Mouse (Mus musculus): Measurements from ENCODE around the gene Nova2. TPM values are rescaled to one million over a fixed set of nuclear protein-coding genes. Genes with fewer than 3 reads are reported as not detected.

Nova2 gene
- total RNA-seq, 2 experiments from 2014 or later = not detected

GRCm38 (mm10) chr7:18922807-18923206, 2.9 kb upstream of the Nova2 start:
- no peak for ATAC-seq (replicated peaks; ENCODE audit: low FRiP score, poor library complexity, severe bottlenecking)

DNA sequence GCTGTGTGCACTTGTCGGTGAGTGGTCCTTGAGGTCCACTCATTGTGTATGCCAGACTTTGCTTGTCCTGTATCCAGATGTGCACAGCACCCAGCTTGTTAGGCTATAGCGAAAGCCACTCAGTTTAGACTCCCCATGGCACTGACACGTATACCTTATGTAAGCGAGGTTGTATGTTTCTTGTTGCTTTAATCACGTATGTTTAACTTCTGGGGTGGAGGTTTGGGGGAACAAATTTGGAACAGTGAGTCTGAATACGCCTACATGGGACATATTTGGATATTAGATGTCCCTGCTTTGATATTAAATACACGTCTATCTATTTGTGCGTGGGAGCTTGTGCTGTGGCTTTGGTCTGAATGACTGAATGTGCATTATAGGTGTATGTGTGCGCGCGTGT, 2.4 kb upstream of the Nova2 start:
- ATAC-seq (replicated peaks; ENCODE audit: low FRiP score, poor library complexity, severe bottlenecking) = no peak

DNA sequence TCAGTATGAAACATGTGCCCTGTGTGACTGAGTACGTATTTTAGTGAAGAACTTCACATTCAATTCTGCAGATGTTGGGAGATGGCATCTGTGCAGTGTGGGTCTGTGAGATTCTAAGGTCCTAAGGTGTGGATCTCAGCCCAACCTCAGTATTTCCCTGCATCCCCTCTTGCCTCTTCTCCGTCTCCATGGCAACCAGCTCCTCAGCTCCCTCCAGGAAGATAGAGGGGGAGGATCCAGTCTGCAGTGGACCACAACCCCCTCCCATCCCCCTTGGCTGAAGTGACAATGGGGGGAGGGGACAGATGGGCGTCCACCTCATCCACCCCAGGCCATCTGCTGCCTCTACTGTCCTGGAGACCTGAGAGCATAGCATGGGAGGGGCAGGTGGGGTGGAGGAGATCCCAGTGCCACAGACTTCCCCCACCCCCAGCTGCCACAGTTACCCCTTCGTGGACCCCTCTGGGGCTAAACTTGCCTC, 1.9 kb upstream of the Nova2 start:
- no peak for ATAC-seq (replicated peaks; ENCODE audit: low FRiP score, poor library complexity, severe bottlenecking)

- no peak for ATAC-seq (replicated peaks; ENCODE audit: low FRiP score, poor library complexity, severe bottlenecking)
Measured at GRCm38 (mm10) chr7:18924321-18924720, 1.4 kb upstream of the Nova2 start.

DNA sequence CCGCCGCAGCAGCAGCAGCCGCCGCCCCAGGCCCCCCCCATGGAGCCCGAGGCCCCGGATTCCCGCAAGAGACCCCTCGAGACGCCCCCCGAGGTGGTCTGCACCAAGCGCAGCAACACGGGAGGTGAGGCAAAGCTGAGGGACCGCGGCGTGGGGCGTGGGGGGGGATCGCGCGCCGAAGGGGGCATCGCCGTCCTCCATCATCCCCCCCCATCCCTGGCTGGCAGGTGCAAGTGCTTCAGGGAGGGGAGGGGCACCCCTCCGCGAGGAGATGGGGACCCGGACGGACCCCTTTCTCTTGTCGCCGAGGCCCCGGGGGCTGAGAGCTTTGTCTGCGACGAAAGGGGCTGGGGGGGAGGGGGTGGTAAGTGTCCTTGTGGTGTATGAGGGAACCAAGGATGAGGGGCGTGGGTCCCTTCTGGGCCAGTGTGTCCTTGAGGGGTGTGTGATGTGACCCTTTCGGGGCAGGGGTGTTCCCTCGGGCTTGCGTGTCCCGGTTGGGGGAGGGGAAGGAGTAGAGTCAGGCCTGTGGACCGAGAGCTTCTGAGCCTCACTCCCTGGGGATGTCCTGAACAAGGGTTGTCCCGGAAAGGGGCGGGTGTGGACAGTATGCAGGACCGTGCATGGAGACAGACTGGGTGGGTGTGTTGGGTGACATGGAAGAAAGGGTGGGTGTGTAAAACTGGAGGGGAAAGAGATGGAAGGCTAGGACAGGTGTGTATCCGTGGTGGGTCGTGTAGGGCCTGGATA, 528 bp downstream of the Nova2 start:
- no peak for ATAC-seq (replicated peaks; ENCODE audit: low FRiP score, poor library complexity, severe bottlenecking)

- ATAC-seq (replicated peaks; ENCODE audit: low FRiP score, poor library complexity, severe bottlenecking) = no peak
Measured at GRCm38 (mm10) chr7:18926911-18927310, 1.2 kb downstream of the Nova2 start.

- ATAC-seq (replicated peaks; ENCODE audit: low FRiP score, poor library complexity, severe bottlenecking) = no peak
Measured at GRCm38 (mm10) chr7:18927759-18928158, 2.1 kb downstream of the Nova2 start.

DNA sequence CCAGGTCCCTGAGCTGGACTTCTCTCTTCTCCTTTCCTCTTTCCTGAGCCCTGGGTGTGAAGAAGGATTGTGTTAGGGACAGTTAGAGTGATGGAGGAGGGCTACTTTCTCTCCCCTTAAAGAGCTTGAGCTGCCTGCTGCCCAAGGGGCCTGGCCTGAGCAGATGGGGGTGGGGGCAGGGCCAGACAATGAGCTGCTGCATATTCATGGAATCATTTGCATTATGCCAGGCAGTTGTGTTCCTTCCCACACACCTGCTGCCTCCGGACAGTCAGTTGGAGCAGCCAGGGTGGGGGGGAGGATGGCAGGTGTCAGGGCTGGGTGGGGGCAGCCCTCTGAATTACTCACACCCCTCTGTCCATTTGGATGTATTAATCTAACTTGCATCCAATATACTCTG, 16.7 kb downstream of the Nova2 start:
- ATAC-seq (replicated peaks; ENCODE audit: low FRiP score, poor library complexity, severe bottlenecking) = no peak

DNA sequence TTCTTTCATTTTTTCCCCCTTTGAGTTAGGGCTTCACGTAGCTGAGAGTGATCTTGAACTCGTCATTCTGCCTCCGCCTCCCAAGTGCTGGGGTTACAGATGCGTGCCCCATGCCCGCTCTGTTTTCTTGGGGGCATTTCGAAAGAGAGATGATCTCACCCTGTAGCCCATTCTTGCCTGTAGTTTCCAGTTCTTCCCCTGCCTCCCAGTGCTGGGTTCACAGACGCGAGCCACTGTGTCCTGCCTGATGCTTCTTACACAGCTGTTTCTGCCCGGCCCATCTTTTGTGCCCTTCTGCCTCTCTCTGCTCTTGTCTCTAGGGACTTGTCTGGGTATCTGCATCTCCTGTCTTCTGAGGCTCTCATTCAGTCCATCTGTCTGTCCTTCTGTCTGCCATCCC, 17.1 kb downstream of the Nova2 start:
- no peak for ATAC-seq (replicated peaks; ENCODE audit: low FRiP score, poor library complexity, severe bottlenecking)

GRCm38 (mm10) chr7:18948151-18948550, 22.5 kb downstream of the Nova2 start:
- ATAC-seq (replicated peaks; ENCODE audit: low FRiP score, poor library complexity, severe bottlenecking) = no peak

DNA sequence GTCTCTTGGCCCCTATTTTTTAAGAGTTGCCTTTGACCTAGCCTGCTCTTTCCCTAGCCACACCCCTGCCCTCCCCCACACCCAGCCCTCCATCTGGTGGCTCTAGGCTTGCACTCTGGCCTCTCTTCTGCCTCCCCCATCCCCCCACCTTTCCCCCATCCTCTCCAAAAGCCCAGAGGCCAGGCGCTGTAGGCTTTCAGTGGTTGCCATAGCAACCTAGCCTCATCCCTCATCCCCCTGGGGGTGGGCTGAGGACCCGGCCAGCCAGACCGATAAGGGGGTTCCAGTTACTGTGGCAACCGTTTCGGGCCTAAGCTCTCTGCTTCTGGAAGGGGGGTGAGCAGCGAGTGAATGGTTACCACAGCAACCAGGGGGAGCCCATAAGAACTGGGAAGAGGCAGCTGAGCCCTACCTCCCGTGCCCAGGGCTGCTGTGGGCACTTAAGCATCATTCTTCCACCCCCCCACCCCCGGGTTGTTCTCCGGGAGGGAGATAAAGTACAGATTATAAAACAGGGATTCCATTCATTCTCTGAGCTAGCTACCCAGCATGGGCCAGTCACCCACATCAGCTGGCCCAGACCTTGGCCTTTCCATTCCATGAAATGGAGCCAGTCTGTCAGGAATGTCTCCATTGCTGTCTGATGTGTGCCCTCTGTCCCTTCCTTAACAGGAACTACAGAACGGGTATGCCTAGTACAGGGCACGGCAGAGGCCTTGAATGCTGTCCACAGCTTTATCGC, 24.3 kb downstream of the Nova2 start:
- no peak for ATAC-seq (replicated peaks; ENCODE audit: low FRiP score, poor library complexity, severe bottlenecking)

DNA sequence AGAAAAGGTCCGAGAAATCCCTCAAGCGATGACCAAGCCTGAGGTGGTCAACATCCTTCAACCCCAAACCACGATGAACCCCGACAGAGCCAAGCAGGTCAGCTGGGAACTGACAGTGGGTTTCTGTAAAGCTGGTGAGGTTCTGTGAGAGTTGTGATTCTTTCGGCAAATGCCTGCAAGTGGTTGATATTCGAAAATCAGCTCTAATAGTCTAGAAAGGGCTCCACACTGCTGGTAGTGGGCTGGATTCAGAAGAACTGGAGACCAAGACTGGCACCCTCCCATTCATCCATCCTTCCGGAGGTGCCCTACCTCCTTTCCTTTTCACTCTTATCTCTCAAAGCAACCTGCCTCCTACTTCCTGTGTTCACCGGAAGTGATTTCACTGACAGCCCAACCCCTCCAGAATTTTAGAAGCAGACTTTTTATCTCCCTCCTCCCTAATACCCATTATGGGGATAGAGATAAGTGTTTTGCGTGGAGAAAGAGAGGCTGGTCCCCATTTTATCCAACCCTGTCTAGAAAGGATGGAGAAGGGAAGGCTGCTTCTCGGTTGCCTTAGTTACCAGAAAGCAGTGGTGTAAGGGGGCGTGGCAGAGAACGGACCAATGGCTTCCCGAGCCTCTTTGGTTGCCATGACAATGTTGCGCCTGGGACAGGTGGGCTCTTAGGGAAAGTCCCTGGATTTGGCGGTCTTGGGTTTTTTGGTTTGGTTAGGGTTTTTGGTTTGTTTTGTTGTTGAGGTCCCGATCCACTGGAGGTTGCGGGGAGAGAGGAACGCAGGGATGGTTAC, 25.0 kb downstream of the Nova2 start:
- ATAC-seq (replicated peaks; ENCODE audit: low FRiP score, poor library complexity, severe bottlenecking) = no peak

- no peak for ATAC-seq (replicated peaks; ENCODE audit: low FRiP score, poor library complexity, severe bottlenecking)
Measured at GRCm38 (mm10) chr7:18951397-18951796, 25.7 kb downstream of the Nova2 start.

DNA sequence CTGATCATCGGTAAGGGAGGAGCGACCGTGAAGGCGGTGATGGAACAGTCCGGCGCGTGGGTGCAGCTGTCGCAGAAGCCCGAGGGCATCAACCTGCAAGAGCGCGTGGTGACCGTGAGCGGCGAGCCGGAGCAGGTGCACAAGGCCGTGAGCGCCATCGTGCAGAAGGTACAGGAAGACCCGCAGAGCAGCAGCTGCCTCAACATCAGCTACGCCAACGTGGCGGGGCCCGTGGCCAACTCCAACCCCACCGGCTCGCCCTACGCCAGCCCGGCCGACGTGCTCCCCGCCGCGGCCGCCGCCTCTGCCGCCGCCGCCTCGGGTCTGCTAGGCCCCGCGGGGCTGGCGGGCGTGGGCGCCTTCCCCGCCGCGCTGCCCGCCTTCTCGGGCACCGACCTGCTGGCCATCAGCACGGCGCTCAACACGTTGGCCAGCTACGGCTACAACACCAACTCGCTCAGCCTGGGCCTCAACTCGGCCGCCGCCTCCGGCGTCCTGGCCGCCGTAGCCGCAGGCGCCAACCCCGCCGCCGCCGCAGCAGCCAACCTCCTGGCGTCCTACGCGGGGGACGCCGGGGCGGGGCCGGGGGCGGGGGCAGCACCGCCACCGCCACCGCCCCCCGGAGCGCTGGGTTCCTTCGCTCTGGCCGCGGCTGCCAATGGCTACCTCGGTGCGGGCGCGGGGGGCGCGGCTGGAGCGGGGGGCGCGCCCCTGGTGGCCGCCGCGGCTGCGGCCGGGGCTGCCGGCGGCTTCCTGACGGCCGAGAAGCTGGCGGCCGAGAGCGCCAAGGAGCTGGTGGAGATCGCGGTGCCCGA, 32.1 kb downstream of the Nova2 start:
- ATAC-seq (replicated peaks; ENCODE audit: low FRiP score, poor library complexity, severe bottlenecking) = no peak

- no peak for ATAC-seq (replicated peaks; ENCODE audit: low FRiP score, poor library complexity, severe bottlenecking)
Measured at GRCm38 (mm10) chr7:18958384-18958766, 32.7 kb downstream of the Nova2 start.

DNA sequence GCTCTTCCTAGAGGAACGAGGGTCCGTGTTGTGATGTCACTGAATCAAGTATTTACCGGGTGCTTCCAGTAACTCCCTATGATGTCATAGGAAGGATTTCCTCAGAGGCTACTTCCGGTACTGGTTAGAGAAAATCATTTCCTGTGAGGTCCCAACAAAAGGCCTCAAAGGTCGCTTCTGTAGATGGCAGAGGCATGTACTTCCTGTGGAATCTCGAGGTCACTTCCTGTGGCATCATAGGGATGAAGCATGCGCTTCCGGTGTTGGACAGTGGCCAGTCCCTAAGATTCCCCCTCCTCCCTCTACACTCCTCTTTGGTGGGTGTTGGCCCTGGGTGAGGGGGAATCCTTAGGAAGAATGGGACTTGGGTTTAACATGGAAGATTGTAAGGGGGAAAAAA, 33.8 kb downstream of the Nova2 start:
- ATAC-seq (replicated peaks; ENCODE audit: low FRiP score, poor library complexity, severe bottlenecking) = no peak

DNA sequence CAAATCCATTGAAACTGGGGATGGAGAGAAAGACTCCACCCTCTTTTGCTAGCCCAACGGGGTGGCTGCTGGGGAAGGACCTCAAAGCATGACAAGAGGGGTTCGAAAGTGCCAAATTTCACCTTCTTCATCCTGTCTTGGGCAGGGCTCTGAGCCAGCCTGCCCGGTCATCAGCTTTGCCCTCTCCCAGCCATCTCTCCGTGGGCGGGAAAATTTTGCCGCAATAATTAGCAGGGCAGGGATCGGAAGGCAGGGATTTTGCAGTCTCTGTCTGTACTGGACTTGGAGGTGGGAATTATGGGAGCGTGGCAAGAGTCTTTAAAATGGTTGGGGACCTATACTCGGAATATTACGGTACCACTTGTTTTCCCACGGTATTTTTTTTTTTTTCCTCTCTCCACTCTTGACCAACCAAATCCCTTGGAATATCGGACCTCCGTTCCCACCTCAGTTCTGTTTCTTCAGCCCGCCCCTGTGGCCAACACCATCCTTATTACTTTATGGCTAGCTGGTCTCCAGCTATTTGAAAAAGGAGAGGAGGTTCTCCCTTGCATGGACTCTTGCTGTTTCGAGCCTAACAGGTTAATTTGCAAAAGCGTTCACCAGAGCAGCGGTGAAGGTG, 36.6 kb downstream of the Nova2 start:
- ATAC-seq (replicated peaks; ENCODE audit: low FRiP score, poor library complexity, severe bottlenecking) = no peak

DNA sequence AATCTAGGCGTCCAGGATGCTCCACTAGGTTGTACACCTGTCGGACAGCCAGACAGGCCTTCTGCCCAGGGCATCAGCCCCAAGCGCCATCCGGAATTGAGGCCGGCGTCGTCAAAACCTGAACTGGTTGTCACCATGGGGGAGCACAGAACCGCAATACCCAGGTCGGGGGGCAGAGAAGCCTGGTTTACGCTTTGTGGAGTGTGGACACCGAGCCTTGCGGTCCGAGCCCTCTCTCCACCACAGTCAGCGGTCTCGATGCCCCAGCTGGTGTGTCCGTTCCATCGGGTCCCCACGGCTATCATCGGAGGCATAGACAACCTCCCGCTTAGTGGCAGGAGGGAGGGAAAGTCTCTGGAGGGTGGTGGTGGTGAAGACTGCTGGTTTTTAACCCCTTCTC, 37.1 kb downstream of the Nova2 start:
- no peak for ATAC-seq (replicated peaks; ENCODE audit: low FRiP score, poor library complexity, severe bottlenecking)

- no peak for ATAC-seq (replicated peaks; ENCODE audit: low FRiP score, poor library complexity, severe bottlenecking)
Measured at GRCm38 (mm10) chr7:18963294-18963843, 37.7 kb downstream of the Nova2 start.

Data from erythroblast, adult 5-6 weeks (primary cell).